Mouse (Mus musculus): ENCODE results near the gene Jag1. TPM values are rescaled to one million over a fixed set of nuclear protein-coding genes. Genes with fewer than 3 reads are reported as not detected.

The Jag1 gene
- polyA plus RNA-seq, 1 experiment from 2014 or later = 19.6 TPM

- no peaks in the 10 kb centered on the region for H3K4me1 ChIP-seq (replicated peaks; ENCODE audit: control insufficient read depth, insufficient read depth, low read length)
- 83% methylated on average over 6 of the region's 6 CpGs for WGBS
- H3K27ac ChIP-seq (ENCODE audit: low read depth, low read length) = no peak overlapping the region
- ATAC-seq (replicated peaks; ENCODE audit: low FRiP score) = no peak; the same call in 1 of the 2 replicates
- no peak overlapping the region for H3K9ac ChIP-seq (ENCODE audit: low read length)
- no peak for DNase-seq (ENCODE audit: low spot score)
- H3K4me2 ChIP-seq (ENCODE audit: low read depth, low read length, severe bottlenecking) = no peak overlapping the region
- H3K27me3 ChIP-seq (ENCODE audit: control insufficient read depth, insufficient read depth, low read length) = no peaks in the 10 kb centered on the region
- H3K36me3 ChIP-seq (ENCODE audit: control insufficient read depth, insufficient read depth, low read length) = peaks cover 2% of the 10 kb centered on the region; the same call in 1 of the 2 replicates
- no peaks in the 10 kb centered on the region for H3K9me3 ChIP-seq (ENCODE audit: control insufficient read depth, low read length)
- no peak overlapping the region for H3K4me3 ChIP-seq (ENCODE audit: low read depth, low read length)
Observed at GRCm38 (mm10) chr2:137080468-137080867, 36.0 kb downstream of the Jag1 start.

GRCm38 (mm10) chr2:137079721-137080320, 36.6 kb downstream of the Jag1 start:
- H3K9ac ChIP-seq (ENCODE audit: low read length) = no peak overlapping the region
- H3K36me3 ChIP-seq (ENCODE audit: control insufficient read depth, insufficient read depth, low read length) = peaks cover 2% of the 10 kb centered on the region; the same call in 1 of the 2 replicates
- no peak for ATAC-seq (replicated peaks; ENCODE audit: low FRiP score)
- WGBS = 29% methylated on average over 10 of the region's 10 CpGs
- H3K9me3 ChIP-seq (ENCODE audit: control insufficient read depth, low read length) = no peaks in the 10 kb centered on the region
- no peak overlapping the region for H3K4me3 ChIP-seq (ENCODE audit: low read depth, low read length)
- no peak overlapping the region for H3K4me2 ChIP-seq (ENCODE audit: low read depth, low read length, severe bottlenecking)
- H3K27me3 ChIP-seq (ENCODE audit: control insufficient read depth, insufficient read depth, low read length) = no peaks in the 10 kb centered on the region
- 0 out of 2 replicates have a peak, but pooled peaks cover 1% of the 10 kb centered on the region for H3K4me1 ChIP-seq (replicated peaks; ENCODE audit: control insufficient read depth, insufficient read depth, low read length)
- DNase-seq (ENCODE audit: low spot score) = no peak
- no peak overlapping the region for H3K27ac ChIP-seq (ENCODE audit: low read depth, low read length)

- no peaks in the 10 kb centered on the region for H3K27me3 ChIP-seq (ENCODE audit: control insufficient read depth, insufficient read depth, low read length)
- WGBS = 71% methylated on average over 4 of the region's 4 CpGs
- ATAC-seq (replicated peaks; ENCODE audit: low FRiP score) (no peak), DNase-seq (ENCODE audit: low spot score) (no peak)
- H3K4me3 ChIP-seq (ENCODE audit: low read depth, low read length) = no peak overlapping the region
- H3K9ac ChIP-seq (ENCODE audit: low read length) = no peak overlapping the region
- no peak overlapping the region for H3K27ac ChIP-seq (ENCODE audit: low read depth, low read length)
- H3K9me3 ChIP-seq (ENCODE audit: control insufficient read depth, low read length) = no peaks in the 10 kb centered on the region
- peaks cover 7% of the 10 kb centered on the region for H3K4me1 ChIP-seq (replicated peaks; ENCODE audit: control insufficient read depth, insufficient read depth, low read length)
- no peak overlapping the region for H3K4me2 ChIP-seq (ENCODE audit: low read depth, low read length, severe bottlenecking)
- H3K36me3 ChIP-seq (ENCODE audit: control insufficient read depth, insufficient read depth, low read length) = peaks cover 2% of the 10 kb centered on the region; the same call in 1 of the 2 replicates
Observed at GRCm38 (mm10) chr2:137078771-137079170, 37.7 kb downstream of the Jag1 start.

DNA sequence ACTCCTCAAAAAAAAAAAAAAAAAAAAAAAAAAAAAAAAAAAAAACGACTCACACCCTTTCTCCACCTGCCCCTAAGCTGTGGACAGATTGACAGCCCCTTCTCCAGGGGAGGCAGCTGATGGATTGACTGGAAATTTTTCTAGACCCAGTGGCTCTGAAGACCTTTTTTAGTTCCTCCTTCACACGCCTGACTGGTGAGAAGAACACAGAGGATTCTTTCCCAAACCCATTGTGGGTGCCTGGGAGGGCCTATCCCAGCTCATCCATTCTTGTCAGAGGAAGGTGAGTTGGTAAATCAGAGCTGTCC, 42.2 kb downstream of the Jag1 start:
- no peak overlapping the region for H3K4me2 ChIP-seq (ENCODE audit: low read depth, low read length, severe bottlenecking)
- no peaks in the 10 kb centered on the region for H3K36me3 ChIP-seq (ENCODE audit: control insufficient read depth, insufficient read depth, low read length)
- 23% methylated on average over 1 of the region's 2 CpGs for WGBS
- no peaks in the 10 kb centered on the region for H3K27me3 ChIP-seq (ENCODE audit: control insufficient read depth, insufficient read depth, low read length)
- H3K4me3 ChIP-seq (ENCODE audit: low read depth, low read length) = no peak overlapping the region
- ATAC-seq (replicated peaks; ENCODE audit: low FRiP score) = no peak
- H3K27ac ChIP-seq (ENCODE audit: low read depth, low read length) = no peak overlapping the region
- no peak overlapping the region for H3K9ac ChIP-seq (ENCODE audit: low read length)
- H3K4me1 ChIP-seq (replicated peaks; ENCODE audit: control insufficient read depth, insufficient read depth, low read length) = peaks cover 9% of the 10 kb centered on the region
- H3K9me3 ChIP-seq (ENCODE audit: control insufficient read depth, low read length) = no peaks in the 10 kb centered on the region
- DNase-seq (ENCODE audit: low spot score) = no peak

DNA sequence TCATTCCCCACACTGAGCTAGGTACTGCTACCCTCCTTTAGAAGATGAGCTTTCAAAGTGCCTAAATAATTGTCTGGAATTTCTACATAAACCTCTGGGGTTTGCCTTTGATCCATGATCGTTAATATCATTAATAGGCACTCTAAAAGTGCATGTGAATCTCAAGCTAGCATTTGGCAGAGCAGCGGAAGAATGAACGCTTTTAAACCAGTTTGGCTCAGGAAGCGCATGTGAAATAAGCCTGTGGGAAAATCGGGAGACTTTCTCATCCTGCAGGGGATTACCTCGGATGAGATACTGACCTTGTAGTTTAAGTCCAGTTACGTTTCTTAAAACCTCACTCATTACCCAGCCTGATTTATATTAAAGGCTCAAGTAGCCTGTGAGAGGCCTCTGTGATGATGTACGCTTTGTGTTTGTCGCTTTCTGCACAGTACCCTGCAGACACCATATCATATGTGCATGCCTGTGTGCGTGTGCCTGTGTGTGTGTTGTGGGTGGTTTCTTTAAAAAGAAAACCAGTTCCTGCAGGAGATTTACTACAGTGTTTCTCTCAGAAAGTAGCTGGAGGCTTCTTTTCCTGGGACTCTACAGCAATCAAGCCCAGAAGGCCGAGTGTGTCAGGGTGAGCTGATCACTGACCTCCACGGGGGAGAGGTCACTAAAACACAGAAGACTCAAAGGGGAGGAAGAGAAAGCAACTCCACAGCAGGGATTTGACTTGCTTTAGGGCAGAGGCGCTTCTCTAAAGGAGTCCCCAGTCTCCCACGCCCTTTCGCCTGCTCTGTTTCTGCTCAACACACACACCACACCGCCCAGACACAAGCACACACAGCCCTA, 42.8 kb downstream of the Jag1 start:
- ATAC-seq (replicated peaks; ENCODE audit: low FRiP score) = peak; percentile 80
- peak overlapping the region; percentile 26; the same call in 1 of the 2 replicates for H3K27ac ChIP-seq (ENCODE audit: low read depth, low read length)
- H3K4me1 ChIP-seq (replicated peaks; ENCODE audit: control insufficient read depth, insufficient read depth, low read length) = peaks cover 9% of the 10 kb centered on the region
- no peaks in the 10 kb centered on the region for H3K9me3 ChIP-seq (ENCODE audit: control insufficient read depth, low read length)
- H3K4me2 ChIP-seq (ENCODE audit: low read depth, low read length, severe bottlenecking) = no peak overlapping the region
- DNase-seq (ENCODE audit: low spot score) = no peak
- no peak overlapping the region for H3K4me3 ChIP-seq (ENCODE audit: low read depth, low read length)
- H3K27me3 ChIP-seq (ENCODE audit: control insufficient read depth, insufficient read depth, low read length) = no peaks in the 10 kb centered on the region
- H3K36me3 ChIP-seq (ENCODE audit: control insufficient read depth, insufficient read depth, low read length) = no peaks in the 10 kb centered on the region
- no peak overlapping the region for H3K9ac ChIP-seq (ENCODE audit: low read length)
- WGBS = 16% methylated on average over 16 of the region's 16 CpGs

DNA sequence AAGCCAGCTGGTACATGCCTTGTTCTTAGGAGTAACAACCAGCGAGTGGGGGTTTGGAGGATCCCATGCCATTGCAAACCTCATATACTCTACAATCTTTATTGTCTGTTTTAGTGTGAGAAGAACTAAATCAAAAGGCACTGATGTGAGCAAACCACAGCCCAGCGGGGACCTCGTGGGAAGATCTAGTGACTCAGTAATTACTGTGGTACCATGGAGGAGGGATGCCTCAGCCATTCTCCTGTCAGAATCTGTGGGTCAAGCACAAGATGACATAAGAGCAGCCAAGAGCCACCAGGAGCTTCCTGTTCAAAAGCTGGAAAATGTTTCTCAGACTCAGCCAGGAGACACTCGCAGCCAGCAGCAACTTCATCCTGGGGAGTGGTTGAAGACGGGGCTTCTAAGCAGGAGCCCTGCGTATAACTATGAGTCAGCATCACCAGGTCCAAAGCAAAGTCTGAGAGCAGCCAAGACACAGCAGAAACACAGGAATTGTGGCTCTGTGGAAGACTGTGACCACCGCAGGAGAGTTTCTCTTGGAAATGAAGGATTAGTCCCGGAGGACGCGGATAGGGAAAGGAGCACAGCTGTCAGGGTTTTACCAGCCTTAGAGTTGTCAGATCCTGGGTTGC, 48.8 kb downstream of the Jag1 start:
- no peak overlapping the region for H3K9ac ChIP-seq (ENCODE audit: low read length)
- WGBS = 90% methylated on average over 10 of the region's 10 CpGs
- no peak overlapping the region for H3K4me2 ChIP-seq (ENCODE audit: low read depth, low read length, severe bottlenecking)
- H3K36me3 ChIP-seq (ENCODE audit: control insufficient read depth, insufficient read depth, low read length) = no peaks in the 10 kb centered on the region; the same call in 1 of the 2 replicates
- H3K4me1 ChIP-seq (replicated peaks; ENCODE audit: control insufficient read depth, insufficient read depth, low read length) = peaks cover 4% of the 10 kb centered on the region; the same call in 1 of the 2 replicates
- ATAC-seq (replicated peaks; ENCODE audit: low FRiP score) (no peak), DNase-seq (ENCODE audit: low spot score) (no peak)
- no peak overlapping the region for H3K27ac ChIP-seq (ENCODE audit: low read depth, low read length)
- H3K4me3 ChIP-seq (ENCODE audit: low read depth, low read length) = no peak overlapping the region
- H3K27me3 ChIP-seq (ENCODE audit: control insufficient read depth, insufficient read depth, low read length) = no peaks in the 10 kb centered on the region
- H3K9me3 ChIP-seq (ENCODE audit: control insufficient read depth, low read length) = no peaks in the 10 kb centered on the region

DNA sequence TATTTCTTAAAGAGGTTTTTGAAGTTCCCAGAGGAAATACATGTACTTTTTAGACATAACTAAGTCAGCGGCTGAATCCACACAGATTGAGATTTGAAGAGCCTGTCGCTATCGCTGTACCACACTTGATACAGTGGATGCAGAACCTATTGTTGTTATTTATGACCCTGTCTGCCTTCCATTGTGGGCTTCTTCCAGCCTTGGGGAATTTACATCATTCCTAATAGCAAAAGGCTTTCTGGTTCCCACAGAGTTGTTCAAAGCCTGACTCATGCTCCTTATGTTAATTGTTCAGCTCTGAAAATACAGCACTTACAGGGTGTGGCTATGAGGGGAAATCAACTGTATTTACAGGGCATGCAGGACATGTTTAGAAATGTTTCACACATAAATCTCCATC, 51.9 kb downstream of the Jag1 start:
- ATAC-seq (replicated peaks; ENCODE audit: low FRiP score) (no peak), DNase-seq (ENCODE audit: low spot score) (no peak)
- H3K4me1 ChIP-seq (replicated peaks; ENCODE audit: control insufficient read depth, insufficient read depth, low read length) = peaks cover 4% of the 10 kb centered on the region; the same call in 1 of the 2 replicates
- no peak overlapping the region for H3K4me3 ChIP-seq (ENCODE audit: low read depth, low read length)
- no peak overlapping the region for H3K9ac ChIP-seq (ENCODE audit: low read length)
- H3K27me3 ChIP-seq (ENCODE audit: control insufficient read depth, insufficient read depth, low read length) = no peaks in the 10 kb centered on the region
- WGBS = 68% methylated on average over 3 of the region's 3 CpGs
- no peak overlapping the region for H3K27ac ChIP-seq (ENCODE audit: low read depth, low read length)
- no peaks in the 10 kb centered on the region; the same call in 1 of the 2 replicates for H3K36me3 ChIP-seq (ENCODE audit: control insufficient read depth, insufficient read depth, low read length)
- H3K4me2 ChIP-seq (ENCODE audit: low read depth, low read length, severe bottlenecking) = no peak overlapping the region
- no peaks in the 10 kb centered on the region for H3K9me3 ChIP-seq (ENCODE audit: control insufficient read depth, low read length)

- Histone ChIP-seq H3K4me3 (ENCODE audit: low read depth, low read length) (no peak overlapping the region), H3K36me3 (ENCODE audit: control insufficient read depth, insufficient read depth, low read length) (no peaks in the 10 kb centered on the region; the same call in 1 of the 2 replicates), H3K4me1 (replicated peaks; ENCODE audit: control insufficient read depth, insufficient read depth, low read length) (peaks cover 4% of the 10 kb centered on the region; the same call in 1 of the 2 replicates), H3K27me3 (ENCODE audit: control insufficient read depth, insufficient read depth, low read length) (no peaks in the 10 kb centered on the region), H3K27ac (ENCODE audit: low read depth, low read length) (no peak overlapping the region), H3K9me3 (ENCODE audit: control insufficient read depth, low read length) (no peaks in the 10 kb centered on the region), H3K9ac (ENCODE audit: low read length) (no peak overlapping the region), H3K4me2 (ENCODE audit: low read depth, low read length, severe bottlenecking) (no peak overlapping the region)
- WGBS = 59% methylated on average over 1 of the region's 1 CpGs
- no peak for DNase-seq (ENCODE audit: low spot score)
- ATAC-seq (replicated peaks; ENCODE audit: low FRiP score) = 0 out of 2 replicates have a peak, but pooled peaks have one; percentile 34
Observed at GRCm38 (mm10) chr2:137063829-137064228, 52.6 kb downstream of the Jag1 start.
